Mouse (Mus musculus) limb, embryonic 14.5 days (tissue): Measurements from ENCODE around the gene Zfp612. TPM values are rescaled to one million over a fixed set of nuclear protein-coding genes. Genes with fewer than 3 reads are reported as not detected.

Experiments used
- ATAC-seq: fragments of 200-750 bp; cut with Nextera tagmentation; 2 replicates; pipeline ENCODE4 v1.8.0; 2017; ENCODE audit warnings: low read depth, moderate number of reproducible peaks, moderate TSS enrichment; ENCODE audit not compliant: low FRiP score
- DNase-seq: peaks from one replicate; pipeline ENCODE4 v3.0.0-alpha.2; 2015; ENCODE audit warnings: low spot score
- H3K27ac ChIP-seq: fragments of 300-500 bp; sonication (generic); replicated peaks from 2 replicates; pipeline ENCODE4 v1.5.1; 2014; ENCODE audit warnings: low read depth, mild to moderate bottlenecking, low read length, moderate library complexity, mixed read lengths
- H3K27me3 ChIP-seq: fragments of 300-500 bp; sonication (generic); 2 replicates; pipeline ENCODE4 v1.6.1; 2014; ENCODE audit warnings: low read length, mixed read lengths; ENCODE audit not compliant: control insufficient read depth, insufficient read depth
- H3K36me3 ChIP-seq: fragments of 300-500 bp; sonication (generic); 2 replicates; pipeline ENCODE4 v1.6.1; 2014; ENCODE audit warnings: mild to moderate bottlenecking, low read length, moderate library complexity, mixed read lengths; ENCODE audit not compliant: control insufficient read depth, insufficient read depth
- H3K4me1 ChIP-seq: fragments of 300-500 bp; sonication (generic); 2 replicates; pipeline ENCODE4 v1.6.1; 2014; ENCODE audit warnings: antibody characterized with exemption, low read length, mixed read lengths; ENCODE audit not compliant: control insufficient read depth, insufficient read depth
- H3K4me2 ChIP-seq: fragments of 300-500 bp; sonication (generic); replicated peaks from 2 replicates; pipeline ENCODE4 v1.6.1; 2014; ENCODE audit warnings: low read depth, mild to moderate bottlenecking, low read length, moderate library complexity; ENCODE audit not compliant: severe bottlenecking
- H3K4me3 ChIP-seq: fragments of 300-500 bp; sonication (generic); replicated peaks from 2 replicates; pipeline ENCODE4 v1.5.1; 2014; ENCODE audit warnings: low read length
- H3K9ac ChIP-seq: fragments of 300-500 bp; sonication (generic); 2 replicates; pipeline ENCODE4 v1.6.1; 2014; ENCODE audit warnings: mild to moderate bottlenecking, low read depth, low read length, moderate library complexity; ENCODE audit not compliant: severe bottlenecking
- H3K9me3 ChIP-seq: fragments of 300-500 bp; sonication (generic); 2 replicates; pipeline ENCODE4 v1.6.1; 2016; ENCODE audit warnings: low read length; ENCODE audit not compliant: control insufficient read depth
- POLR2A ChIP-seq: fragments of 200-500 bp; IDR thresholded peaks from 2 replicates; pipeline ENCODE4 v1.8.0; 2012; ENCODE audit warnings: inconsistent platforms, mild to moderate bottlenecking, moderate library complexity, borderline replicate concordance; ENCODE audit not compliant: insufficient read depth, insufficient read length; ENCODE audit errors: extremely low read depth
- WGBS: fragments of 180-500 bp; shearing (Covaris S2); extraction: QIAGEN DNeasy Blood & Tissue Kit; methylation state at CpG from one replicate; pipeline ENCODE4 v1.1.7; 2014; 5-methylcytosine and 5-hydroxymethylcytosine counted together
- polyA plus RNA-seq, 2 experiments: library from polyadenylated mRNA; depleted of rRNA in 1 of 2; stranded (reverse) in 1 of 2; unstranded in 1 of 2; fragments of >200 nt; fragmentation: Nextera tagmentation in 1 of 2; extraction: Ambion mirVana in 1 of 2; gene quantifications; 2 replicates each; pipeline versions ENCODE4 v1.2.1 to v1.2.3; 2012 to 2014

The Zfp612 gene
- polyA plus RNA-seq, 2 experiments = 7.8 to 8.8 TPM

DNA sequence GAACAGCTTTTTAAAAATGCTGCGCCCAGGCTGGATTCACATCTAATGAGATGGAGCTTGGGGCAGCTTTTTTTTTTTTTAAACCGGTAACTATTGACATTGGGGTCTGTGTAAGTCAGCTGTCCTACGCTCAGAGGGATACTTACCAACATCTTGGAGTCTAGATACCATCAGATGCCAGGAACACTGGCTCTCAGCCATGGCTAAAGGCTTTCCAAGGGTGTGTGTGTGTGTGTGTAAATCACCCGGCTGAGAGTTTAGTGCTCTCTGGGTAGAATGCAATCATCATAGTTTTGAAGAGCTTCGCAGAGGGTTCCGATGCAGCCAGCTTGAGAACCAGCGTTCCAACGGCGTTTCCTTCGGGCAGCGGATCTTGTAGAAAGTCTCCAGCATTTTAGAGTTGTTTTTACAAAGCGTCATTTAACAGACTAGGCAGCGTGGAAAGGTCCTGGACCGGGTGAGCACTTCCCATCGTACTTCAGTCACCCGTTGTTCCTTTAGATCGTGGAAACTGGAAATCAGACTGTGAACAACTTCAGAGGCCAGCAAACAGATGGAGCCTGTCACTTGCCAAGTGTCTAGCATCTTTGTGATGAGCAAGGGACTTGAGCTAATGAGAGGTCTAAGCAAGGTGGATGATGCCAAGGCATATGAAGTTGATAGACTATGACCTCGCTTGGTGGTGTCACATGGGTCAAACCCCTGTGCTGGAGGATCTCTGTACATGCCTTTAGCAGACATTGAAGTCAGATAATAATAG is 14.8 kb upstream of the Zfp612 start:
- peak; percentile 11 for DNase-seq
- H3K4me2 ChIP-seq = no peak overlapping the region
- no peak overlapping the region for H3K27ac ChIP-seq
- H3K36me3 ChIP-seq = no peaks in the 10 kb centered on the region
- H3K4me1 ChIP-seq = no peaks in the 10 kb centered on the region
- H3K9ac ChIP-seq = no peak overlapping the region
- H3K9me3 ChIP-seq = no peaks in the 10 kb centered on the region
- H3K27me3 ChIP-seq = no peaks in the 10 kb centered on the region
- no peak for TF ChIP-seq POLR2A
- ATAC-seq = no peak
- no peak overlapping the region for H3K4me3 ChIP-seq
- 87% methylated on average over 18 of the region's 18 CpGs for WGBS

DNA sequence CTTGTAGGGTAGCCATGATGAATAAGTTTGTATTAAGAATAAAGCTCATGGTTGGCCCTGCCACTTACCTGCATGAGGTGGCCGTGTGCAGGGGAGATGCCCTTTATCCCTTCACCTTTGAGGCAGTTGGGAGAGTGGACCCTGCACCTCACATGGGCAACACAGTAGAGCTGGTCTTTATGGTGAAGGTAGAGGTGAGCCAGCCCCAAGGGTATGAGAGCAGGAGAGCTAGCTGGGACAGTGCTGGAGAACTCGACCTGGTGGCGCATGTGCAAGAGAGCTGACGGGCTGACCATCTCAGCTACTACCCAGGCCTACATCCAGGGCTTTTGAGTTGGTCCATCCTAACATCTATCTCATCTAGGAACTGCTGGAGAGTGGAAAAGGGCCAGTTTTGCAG is 13.9 kb upstream of the Zfp612 start:
- WGBS = 92% methylated on average over 4 of the region's 4 CpGs
- H3K4me1 ChIP-seq = no peaks in the 10 kb centered on the region
- H3K9me3 ChIP-seq = no peaks in the 10 kb centered on the region
- no peak overlapping the region for H3K9ac ChIP-seq
- DNase-seq (no peak), ATAC-seq (no peak)
- H3K4me2 ChIP-seq = no peak overlapping the region
- H3K27me3 ChIP-seq = no peaks in the 10 kb centered on the region
- TF ChIP-seq POLR2A = no peak
- no peak overlapping the region for H3K4me3 ChIP-seq
- no peaks in the 10 kb centered on the region for H3K36me3 ChIP-seq
- no peak overlapping the region for H3K27ac ChIP-seq

DNA sequence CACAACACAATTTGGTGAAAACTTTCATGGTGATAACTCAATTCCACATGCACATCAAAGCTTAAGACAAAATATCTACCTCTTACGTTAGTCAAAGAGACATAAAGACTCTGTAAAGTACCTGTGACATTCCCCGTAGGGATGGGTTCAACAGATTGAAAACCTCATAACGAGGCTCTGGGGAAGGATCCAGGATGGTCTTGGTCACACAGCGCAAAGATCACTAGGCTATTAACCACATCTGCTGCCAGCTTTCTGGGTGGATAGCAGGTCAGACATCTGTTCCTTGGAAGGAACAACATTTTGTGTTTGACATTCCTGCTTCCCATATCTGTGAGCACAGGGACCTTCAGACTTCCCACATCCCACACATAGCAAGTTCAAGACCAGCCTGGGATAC is 9.8 kb upstream of the Zfp612 start:
- no peak overlapping the region for H3K4me3 ChIP-seq
- 81% methylated on average over 4 of the region's 4 CpGs for WGBS
- H3K4me1 ChIP-seq = no peaks in the 10 kb centered on the region
- no peak for TF ChIP-seq POLR2A
- H3K4me2 ChIP-seq = no peak overlapping the region
- DNase-seq = no peak
- no peaks in the 10 kb centered on the region for H3K36me3 ChIP-seq
- H3K27me3 ChIP-seq = no peaks in the 10 kb centered on the region
- H3K9ac ChIP-seq = no peak overlapping the region
- ATAC-seq = no peak
- H3K27ac ChIP-seq = no peak overlapping the region
- no peaks in the 10 kb centered on the region for H3K9me3 ChIP-seq

DNA sequence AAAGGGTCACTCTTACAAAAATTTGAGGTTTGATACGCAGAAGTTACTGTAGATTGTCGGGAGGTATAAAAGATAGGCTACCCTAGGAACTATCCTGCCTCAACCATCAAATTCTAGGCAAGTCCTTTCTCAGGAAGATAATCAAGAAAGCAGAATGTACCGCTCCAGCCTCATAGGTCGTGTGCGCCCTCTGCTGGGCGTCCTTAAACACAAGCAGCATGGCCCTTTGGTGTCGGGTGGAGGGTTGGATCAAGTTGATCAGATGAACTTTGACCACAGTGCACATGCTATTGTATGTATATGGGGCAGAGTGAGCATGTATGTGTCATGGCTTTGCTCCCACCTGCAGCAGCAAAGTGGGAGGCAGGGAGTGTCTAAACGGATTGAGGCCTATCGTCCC is 7.9 kb upstream of the Zfp612 start:
- Histone ChIP-seq H3K9me3 (no peaks in the 10 kb centered on the region), H3K27ac (no peak overlapping the region), H3K36me3 (no peaks in the 10 kb centered on the region), H3K4me2 (no peak overlapping the region), H3K4me1 (no peaks in the 10 kb centered on the region), H3K9ac (no peak overlapping the region), H3K27me3 (no peaks in the 10 kb centered on the region), H3K4me3 (no peak overlapping the region)
- TF ChIP-seq POLR2A = no peak
- peak; percentile 81 for DNase-seq
- 12% methylated on average over 9 of the region's 9 CpGs for WGBS
- no peak for ATAC-seq

DNA sequence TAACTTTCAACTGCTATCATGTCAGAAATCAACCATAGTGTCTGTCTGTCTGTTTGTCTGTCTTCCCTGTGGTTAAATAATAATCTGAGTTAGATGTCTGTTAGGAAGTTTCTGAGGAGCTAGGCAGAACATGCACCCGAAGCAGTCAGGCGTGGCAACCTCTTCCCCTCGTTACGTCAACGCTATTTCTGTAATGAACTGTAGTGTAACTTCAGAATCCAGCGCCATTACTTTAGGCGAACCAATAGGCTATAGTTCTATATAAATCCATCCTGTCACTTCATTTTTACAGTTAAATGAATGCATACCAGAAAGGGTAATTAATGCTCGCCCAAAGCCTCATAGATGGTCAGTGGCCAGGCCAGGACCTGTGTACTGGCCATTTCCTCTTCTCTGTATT is 5.0 kb upstream of the Zfp612 start:
- Histone ChIP-seq H3K36me3 (no peaks in the 10 kb centered on the region), H3K27me3 (no peaks in the 10 kb centered on the region), H3K9ac (no peak overlapping the region), H3K4me3 (no peak overlapping the region), H3K27ac (no peak overlapping the region), H3K4me2 (no peak overlapping the region), H3K4me1 (no peaks in the 10 kb centered on the region), H3K9me3 (no peaks in the 10 kb centered on the region)
- ATAC-seq (no peak), DNase-seq (no peak)
- TF ChIP-seq POLR2A = no peak
- 75% methylated on average over 8 of the region's 8 CpGs for WGBS
